Mouse (Mus musculus) gastrocnemius, adult 2 months (tissue): Measurements from ENCODE around the gene Itpkc. TPM values are rescaled to one million over a fixed set of nuclear protein-coding genes. Genes with fewer than 3 reads are reported as not detected.

Source experiments
- DNase-seq: peaks from one replicate; pipeline ENCODE4 v3.0.0; 2022
- H3K27ac ChIP-seq: fragments of 200-600 bp; 2 replicates; pipeline ENCODE4 v1.8.1; 2022; ENCODE audit warnings: mild to moderate bottlenecking
- H3K4me3 ChIP-seq: fragments of 200-600 bp; 2 replicates; pipeline ENCODE4 v1.8.1; 2022; ENCODE audit warnings: mild to moderate bottlenecking, moderate library complexity
- CTCF ChIP-seq: fragments of 200-600 bp; IDR thresholded peaks from 2 replicates; pipeline ENCODE4 v1.8.1; 2022; ENCODE audit warnings: antibody characterized with exemption, mild to moderate bottlenecking, moderate library complexity
- intact Hi-C: fragments of 180-260 bp; cut with DNase I; formaldehyde crosslinking; loops from one replicate; pipeline ENCODE4 v1.15.1; 2025
- microRNA-seq: library from miRNA; unstranded; fragments of <30 nt; microRNA quantifications from one replicate; pipeline ENCODE4 v1.2.0, GENCODE M21; 2021
- total RNA-seq, 2 experiments: library from RNA; stranded (reverse); gene quantifications; 2 replicates each; pipeline ENCODE4 v1.2.3; 2021

Gene Itpkc
- total RNA-seq, 2 experiments from 2014 or later, result 3.9 to 4.3 TPM

DNA sequence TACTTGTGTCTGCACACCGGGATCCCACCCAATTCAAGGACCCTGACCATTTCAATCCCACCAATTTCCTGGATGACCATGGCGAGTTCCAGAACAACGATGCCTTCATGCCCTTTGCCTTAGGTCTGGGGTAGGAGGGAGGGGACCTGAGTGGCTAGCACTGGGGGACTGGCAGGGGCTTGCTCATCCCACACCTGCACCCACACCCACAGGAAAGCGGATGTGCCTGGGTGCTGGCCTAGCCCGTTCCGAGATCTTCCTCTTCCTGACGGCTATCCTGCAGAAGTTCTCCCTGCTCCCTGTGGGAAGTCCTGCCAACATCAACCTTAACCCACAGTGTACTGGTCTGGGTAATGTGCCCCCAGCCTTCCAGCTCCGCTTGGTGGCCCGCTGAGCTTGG, 70.3 kb downstream of the Itpkc start:
- no peak overlapping the region for H3K27ac ChIP-seq
- intact Hi-C loops, result loop anchor here (2.0 kb wide), 3 partner anchors 25 to 119 kb away; partner anchors contain the start of gene Coq8b
- no peak overlapping the region for H3K4me3 ChIP-seq
- no peak for TF ChIP-seq CTCF
- no peak for DNase-seq

Small RNA genes lying within 50 kb of the gene (microRNA-seq; reads per million reads assigned to microRNA genes)
- gene Mir1191 (not detected), gene Mir3101 (not detected)

Other genes with a start within 250 kb of the Itpkc start
- under 1 TPM in 1 of 2 experiments, not detected in 1; 0.14 TPM for gene Cyp2a12, start 199.6 kb downstream of the Itpkc start, total RNA-seq
- gene Cyp2f2, start 108.8 kb downstream of the Itpkc start, total RNA-seq, result under 1 TPM; 0.50 to 0.64 TPM
- gene Cyp2t4, start 74.9 kb downstream of the Itpkc start, total RNA-seq, result not detected
- gene Egln2, start 61.9 kb downstream of the Itpkc start, total RNA-seq, result 100 to 1,000 TPM in 1 of 2 experiments, 10 to 100 TPM in 1; 97.6 to 119 TPM
- 1 to 10 TPM; 5.7 to 6.5 TPM for gene Rab4b, start 49.8 kb downstream of the Itpkc start, total RNA-seq
- gene Gm21983, start 47.6 kb downstream of the Itpkc start, total RNA-seq, result under 1 TPM in 1 of 2 experiments, not detected in 1; 0.18 TPM
- gene Mia, start 47.5 kb downstream of the Itpkc start, total RNA-seq, result not detected
- 10 to 100 TPM; 14.6 to 15.8 TPM for gene BC024978, start 32.9 kb downstream of the Itpkc start, total RNA-seq
- 10 to 100 TPM; 32.5 to 37.3 TPM for gene Snrpa, start 32.4 kb downstream of the Itpkc start, total RNA-seq
- 1 to 10 TPM; 3.2 to 3.4 TPM for gene Coq8b, start 4.4 kb upstream of the Itpkc start, total RNA-seq
- 1 to 10 TPM; 3.8 to 4.2 TPM for gene Numbl, start 29.8 kb upstream of the Itpkc start, total RNA-seq
- 10 to 100 TPM; 48.0 to 81.2 TPM for gene Ltbp4, start 109.0 kb upstream of the Itpkc start, total RNA-seq
- gene Shkbp1, start 127.4 kb upstream of the Itpkc start, total RNA-seq, result 1 to 10 TPM; 2.3 to 2.8 TPM
- gene Gm20479, start 128.8 kb upstream of the Itpkc start, total RNA-seq, result not detected
- gene Sptbn4, start 219.0 kb upstream of the Itpkc start, total RNA-seq, result under 1 TPM in 1 of 2 experiments, not detected in 1; 0.03 TPM
- gene Blvrb, start 219.3 kb upstream of the Itpkc start, total RNA-seq, result 10 to 100 TPM in 1 of 2 experiments, 1 to 10 TPM in 1; 8.9 to 15.8 TPM
- gene Sertad3, start 245.1 kb upstream of the Itpkc start, total RNA-seq, result 1 to 10 TPM; 3.3 to 7.1 TPM